Comparison of ENCODE assay signal across 9 mouse cellular contexts in genomic region chr2:154223265-154223916, GRCm38 (mm10). TPM values are rescaled to one million over a fixed set of nuclear protein-coding genes. Genes with fewer than 3 reads are reported as not detected.
DNase-seq lines count a peak whose midpoint lies in the region; ATAC-seq and TF ChIP-seq lines count a peak whose summit lies in the region.
"Had no signal": no experiment of that assay in that cellular context is flagged by ENCODE, and none has a peak within 500 bp of the region (broad histone marks: within the 10 kb centered on the region; RNA-seq: fewer than 3 reads in every experiment).

Gene Bpifb5, plus strand, starts transcription at chr2:154223742.

- H3K9ac ChIP-seq in forebrain, embryonic 14.5 days (ENCODE audit: low read length): no peak within 1 kb of the TSS

- no peak for TF ChIP-seq POLR2A in testis, adult 2 months (IDR thresholded peaks at IDR 0.05; ENCODE audit: control insufficient read depth, low read depth, low read length)

- no peaks in the 10 kb centered on the region for H3K27me3 ChIP-seq in forebrain, embryonic 14.5 days (replicated peaks; ENCODE audit: control insufficient read depth, insufficient read depth, low read length)
- no peaks in the 10 kb centered on the region for H3K27me3 ChIP-seq in testis, adult 2 months (ENCODE audit: control insufficient read depth, insufficient read depth, low read length)

- H3K9me3 ChIP-seq in forebrain, embryonic 14.5 days (replicated peaks; ENCODE audit: control insufficient read depth, low read length): no peaks in the 10 kb centered on the region

- H3K4me2 ChIP-seq in forebrain, embryonic 14.5 days (ENCODE audit: low read length): peak within 1 kb of the TSS; percentile 24; the same call in 1 of the 2 replicates

- H3K27ac ChIP-seq in forebrain, embryonic 14.5 days (ENCODE audit: low read depth, low read length): no peak within 1 kb of the TSS
- H3K27ac ChIP-seq in testis, adult 2 months (ENCODE audit: control insufficient read depth, insufficient read depth, low read depth, low read length): peak within 1 kb of the TSS; percentile 18; the same call in 1 of the 2 replicates

- no peaks in the 10 kb centered on the region for H3K36me3 ChIP-seq in forebrain, embryonic 14.5 days (ENCODE audit: control insufficient read depth, insufficient read depth, low read length)
- no peaks in the 10 kb centered on the region for H3K36me3 ChIP-seq in testis, adult 2 months (ENCODE audit: control insufficient read depth, insufficient read depth, low read length)

- no peak within 1 kb of the TSS for H3K4me3 ChIP-seq in forebrain, embryonic 14.5 days (ENCODE audit: low read depth, low read length)
- H3K4me3 ChIP-seq in testis, adult 2 months (ENCODE audit: control insufficient read depth, low read depth, low read length): no peak within 1 kb of the TSS

- 6% methylated on average over 14 of the region's 14 CpGs for whole genome bisulfite sequencing in forebrain, embryonic 14.5 days

- TF ChIP-seq CTCF in testis, adult 2 months (IDR thresholded peaks at IDR 0.05; ENCODE audit: control insufficient read depth, insufficient read depth, insufficient replicate concordance, low read depth, low read length): no peak

- DNase-seq in left cerebral cortex, postnatal 14 days (ENCODE audit: low spot score in 2 of 2): peak; percentile 13 to 44
- no peak for DNase-seq in left cerebral cortex, adult 11 months (ENCODE audit: low spot score)
- peak; percentile 91 for DNase-seq in forebrain, embryonic 14.5 days (ENCODE audit: low spot score)
- DNase-seq in kidney, adult 9 months: peak; percentile 17
- peak; percentile 72 for DNase-seq in lung, postnatal 25 days (ENCODE audit: low spot score)
- no peak for DNase-seq in urinary bladder, postnatal 14 days (ENCODE audit: low spot score)
- DNase-seq in cerebellum, adult 11-12 months: no peak

- H3K4me1 ChIP-seq in forebrain, embryonic 14.5 days (ENCODE audit: control insufficient read depth, insufficient read depth, low read length): peaks cover 9% of the 10 kb centered on the region
- H3K4me1 ChIP-seq in testis, adult 2 months (ENCODE audit: control insufficient read depth, insufficient read depth, low read length): peaks cover 11% of the 10 kb centered on the region

- intact Hi-C loops in left cerebral cortex, postnatal 14 days (cut with DNase I): no loop called here

- peak; percentile 88 for ATAC-seq in forebrain, embryonic 14.5 days
- ATAC-seq: Patski had no signal

RNA-seq across cellular contexts. Expression of gene Bpifb5, which starts in this region (rescaled TPM):
- not detected for total RNA-seq in left cerebral cortex, postnatal 14 days (2021)
- polyA plus RNA-seq in forebrain, embryonic 14.5 days (2014; fragmentation: Nextera tagmentation; extraction: Ambion mirVana): 0.22 and 0.51 TPM in 2 replicates
- 12.7 and 14.1 TPM in 2 replicates for polyA plus RNA-seq in testis, adult 2 months (2012; rRNA removed)

Comparison
In these comparisons a context has a peak if more than half of its experiments do, and no peak if none do; other contexts are left out.
1. Peak in DNase-seq in left cerebral cortex, postnatal 14 days; RNA of the gene not detected or under 1 TPM.
2. Peak in DNase-seq, ATAC-seq and H3K4me2 ChIP-seq in forebrain, embryonic 14.5 days; RNA of the gene not detected or under 1 TPM.
3. DNase-seq: peak in kidney, adult 9 months (single experiment) and lung, postnatal 25 days (single experiment); none in left cerebral cortex, adult 11 months (single experiment), urinary bladder, postnatal 14 days (single experiment) and cerebellum, adult 11-12 months (single experiment).